Mouse (Mus musculus) A20 (cell line): Measurements from ENCODE around the gene Dennd2a.

ENCODE experiments used
- DNase-seq: peaks from one replicate; pipeline ENCODE4 v3.0.0-alpha.2; 2011; ENCODE audit warnings: low read depth, low spot score

Gene Dennd2a

GRCm38 (mm10) chr6:39515739-39516131 is 41.9 kb downstream of the Dennd2a start:
- no peak for DNase-seq

DNA sequence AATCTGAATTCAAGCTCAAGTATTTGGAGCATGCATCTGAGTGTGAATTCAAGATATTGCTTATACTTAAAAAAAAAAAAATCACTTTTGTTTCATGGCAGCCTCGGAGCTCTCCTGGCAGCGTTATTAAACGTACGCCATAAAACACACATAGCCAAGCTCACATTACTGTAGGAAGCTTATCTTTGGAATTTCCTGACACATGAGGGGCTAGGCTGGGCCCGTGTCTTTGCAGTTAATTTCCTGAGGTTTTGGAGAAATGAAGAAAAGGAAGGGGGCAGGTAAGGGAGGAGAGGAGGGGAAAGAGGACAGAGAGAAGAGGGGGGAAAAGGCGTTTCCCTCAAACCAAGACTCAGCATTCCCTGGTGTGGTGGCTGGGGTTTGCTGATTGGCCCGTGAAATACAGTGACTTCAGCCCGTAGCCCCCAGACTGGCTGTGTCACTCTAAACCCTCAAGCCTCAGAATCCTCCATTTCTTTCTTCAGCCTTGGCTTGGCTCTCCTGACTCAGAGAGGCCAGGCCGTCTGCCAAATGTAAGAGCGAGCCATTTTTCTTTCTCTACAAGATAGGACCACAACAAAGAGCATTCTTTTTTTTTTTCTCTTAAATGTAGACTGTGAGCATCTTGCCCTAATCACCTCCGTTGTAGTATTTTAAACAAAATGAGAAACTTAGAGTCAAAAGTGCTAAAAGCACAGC is 42.5 kb downstream of the Dennd2a start:
- no peak for DNase-seq

DNA sequence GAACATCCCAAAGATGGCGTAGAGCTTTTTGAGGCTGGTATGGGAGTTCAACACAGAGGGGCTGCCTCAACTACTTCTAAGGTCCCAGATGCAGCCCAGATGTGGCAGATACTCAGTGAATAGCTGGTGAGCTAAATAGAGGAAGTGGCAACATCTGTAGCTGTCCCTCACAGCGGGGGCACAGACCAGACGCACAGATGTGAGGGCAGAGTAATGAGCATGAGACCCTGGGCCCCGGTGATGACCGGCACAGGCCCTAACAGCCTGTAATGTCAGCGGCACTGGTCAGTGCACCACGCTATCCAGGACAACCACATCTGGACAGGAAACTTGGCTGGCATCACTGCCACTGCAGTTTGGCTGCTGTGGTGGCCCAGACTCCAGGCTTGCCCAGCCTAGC is 54.2 kb downstream of the Dennd2a start:
- DNase-seq, result peak; percentile 88

- no peak for DNase-seq
Observed at GRCm38 (mm10) chr6:39497165-39497564, 60.5 kb downstream of the Dennd2a start.

DNA sequence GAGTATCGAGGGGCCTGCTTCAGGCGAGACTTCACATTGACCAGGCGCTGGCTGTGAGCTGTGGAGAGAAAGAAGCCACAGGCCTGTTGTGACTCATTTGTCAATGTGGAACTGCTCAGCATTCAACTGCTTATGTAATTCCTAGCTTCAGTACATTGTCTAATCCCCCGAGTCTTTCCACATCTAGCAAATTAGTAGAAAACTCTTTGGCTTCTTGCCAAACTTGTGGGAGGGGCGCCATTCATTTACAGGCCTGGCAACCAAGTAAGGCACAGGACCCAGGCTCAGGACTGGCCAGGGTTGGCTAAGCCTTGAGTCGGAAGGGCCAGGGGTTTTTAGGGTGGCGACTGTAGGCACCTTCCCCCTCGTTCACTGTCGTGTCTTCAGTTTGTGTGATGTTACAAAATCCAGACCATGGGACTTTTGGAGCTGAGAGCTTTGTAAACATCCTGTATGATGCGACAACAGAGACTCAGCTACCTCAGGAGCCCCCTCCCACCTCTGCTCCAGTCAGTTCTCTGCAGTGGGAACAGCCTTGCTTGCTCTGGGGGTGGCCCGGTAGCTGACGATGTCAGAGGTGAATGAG is 64.4 kb downstream of the Dennd2a start:
- no peak for DNase-seq

DNA sequence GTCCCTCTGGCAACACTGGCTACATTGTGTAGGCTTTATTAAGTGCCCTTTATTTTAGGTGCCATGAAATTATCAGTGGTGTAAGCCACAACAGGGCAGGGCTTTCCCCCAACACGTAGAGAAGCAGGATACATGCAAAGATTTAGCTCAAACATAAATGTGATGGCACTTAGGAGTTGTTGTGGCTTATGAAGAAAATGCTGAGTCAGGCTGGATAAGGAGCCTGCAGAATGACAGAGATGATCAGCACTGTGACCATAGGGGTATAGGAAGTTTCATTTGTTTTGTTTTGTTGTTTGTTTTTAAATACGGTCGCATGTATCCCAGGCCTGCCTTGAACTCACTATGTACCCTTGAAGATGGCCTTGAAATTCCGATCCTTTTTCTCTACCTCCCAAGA is 65.5 kb downstream of the Dennd2a start:
- DNase-seq, result no peak

DNA sequence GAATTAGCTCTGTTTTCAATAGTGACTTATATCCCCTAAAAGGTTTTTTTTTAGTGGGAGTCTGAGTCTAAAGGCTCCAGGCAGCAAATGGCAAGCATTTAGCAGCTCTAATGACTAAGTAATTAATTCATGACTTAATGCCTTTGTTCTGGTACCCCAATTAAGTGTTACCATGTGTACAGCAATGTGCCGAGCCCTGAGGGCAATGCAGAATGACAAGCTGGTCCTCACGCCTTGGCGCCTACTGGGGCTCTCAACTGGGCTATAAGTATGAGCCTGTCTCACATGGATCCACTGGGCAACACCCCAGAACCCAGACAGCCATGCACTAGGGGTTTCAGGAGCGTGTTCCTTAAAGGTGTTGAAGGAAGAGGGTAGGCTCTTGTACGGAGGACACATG is 66.5 kb downstream of the Dennd2a start:
- DNase-seq, result no peak

- DNase-seq, result no peak
Observed at GRCm38 (mm10) chr6:39488292-39488691, 69.4 kb downstream of the Dennd2a start.

DNA sequence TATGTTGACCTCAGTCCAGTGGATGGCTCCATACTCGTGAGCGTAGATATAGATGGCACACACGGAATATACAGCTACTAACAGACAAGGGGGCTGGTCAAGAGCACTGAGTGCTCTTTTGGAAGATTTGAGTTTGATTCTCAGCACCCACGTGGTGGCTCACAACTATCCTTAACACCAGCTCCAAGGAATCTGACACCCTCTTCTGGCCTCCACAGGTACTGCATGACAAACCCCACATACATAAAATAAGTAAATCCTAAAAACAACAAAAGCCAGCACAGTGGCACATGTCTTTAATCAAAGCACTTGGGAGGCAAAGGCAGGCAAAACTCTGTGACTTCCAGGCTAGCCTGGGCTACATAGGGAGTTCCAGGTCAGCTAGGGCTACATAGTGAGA is 74.0 kb downstream of the Dennd2a start:
- peak; percentile 13 for DNase-seq

DNA sequence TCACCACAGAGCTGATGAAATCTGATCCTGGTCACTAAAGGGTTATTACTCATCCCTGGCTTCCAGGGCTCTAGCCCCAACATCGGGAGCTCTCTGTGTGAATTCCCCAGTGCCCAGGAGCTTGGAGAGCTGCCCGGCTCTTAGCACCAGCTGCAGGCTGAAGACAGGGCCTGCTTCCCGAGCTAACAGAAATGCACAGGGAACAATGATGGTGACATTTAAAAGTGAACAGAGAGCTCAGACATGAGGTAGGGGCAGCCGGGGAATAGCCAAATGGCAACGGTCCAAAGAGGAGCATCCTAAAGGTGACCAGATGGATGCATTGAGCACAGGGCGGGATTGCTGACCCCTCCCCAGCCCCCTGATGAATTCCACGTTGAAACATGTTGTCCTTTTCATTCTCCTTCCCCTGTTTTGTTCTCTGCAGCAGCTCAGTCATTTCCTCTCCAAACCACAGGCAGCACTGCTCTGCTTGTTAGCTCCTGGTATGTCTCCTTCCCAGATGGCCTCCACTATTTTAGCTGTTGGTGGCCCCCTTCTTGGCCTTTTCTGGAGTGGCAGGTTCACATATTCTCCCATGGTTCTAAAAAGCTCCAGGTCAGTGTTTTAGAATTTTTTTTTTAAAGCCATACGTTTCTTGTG is 79.0 kb downstream of the Dennd2a start:
- DNase-seq, result no peak

DNA sequence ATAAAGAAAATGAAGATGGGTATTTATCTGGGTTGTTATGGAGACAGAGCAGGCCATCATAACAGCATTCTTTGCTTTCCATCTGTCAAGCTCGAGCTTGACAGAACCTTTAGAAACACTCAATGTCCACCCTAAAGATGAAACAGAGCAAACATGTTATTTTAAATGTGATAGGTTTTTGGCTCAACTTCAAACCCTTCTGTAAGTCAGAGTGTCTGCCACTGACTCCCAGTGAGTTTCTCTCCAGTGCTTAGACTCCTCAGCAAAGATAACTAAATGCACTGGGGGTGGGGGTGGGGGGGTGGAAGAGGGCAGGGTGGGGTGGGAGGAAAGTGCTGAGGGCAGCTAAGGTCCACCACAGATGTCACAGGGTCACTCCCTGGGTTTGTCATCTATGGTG is 81.0 kb downstream of the Dennd2a start:
- no peak for DNase-seq

DNA sequence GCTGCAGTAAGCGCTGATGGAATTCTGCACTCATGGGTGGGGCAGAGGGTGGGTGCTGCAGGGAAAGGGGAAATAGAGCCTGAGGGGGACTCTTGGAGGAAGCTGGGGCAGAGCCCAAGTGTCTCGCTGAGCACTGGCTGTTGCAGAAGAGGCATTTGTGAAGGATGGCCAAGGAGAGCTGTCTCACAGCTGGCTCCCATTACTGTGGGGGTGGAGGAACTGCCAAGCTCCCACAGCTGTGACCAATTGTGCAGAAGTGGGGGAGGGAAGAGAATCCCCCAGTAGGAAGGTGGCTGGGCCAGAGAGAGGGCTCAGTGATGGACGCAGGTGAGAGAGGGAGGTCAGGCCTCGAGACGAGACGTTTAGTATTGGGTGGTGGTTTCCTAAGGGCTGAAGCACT is 83.2 kb downstream of the Dennd2a start:
- DNase-seq, result no peak

- DNase-seq, result no peak
Observed at GRCm38 (mm10) chr6:39472837-39473236, 84.8 kb downstream of the Dennd2a start.

DNA sequence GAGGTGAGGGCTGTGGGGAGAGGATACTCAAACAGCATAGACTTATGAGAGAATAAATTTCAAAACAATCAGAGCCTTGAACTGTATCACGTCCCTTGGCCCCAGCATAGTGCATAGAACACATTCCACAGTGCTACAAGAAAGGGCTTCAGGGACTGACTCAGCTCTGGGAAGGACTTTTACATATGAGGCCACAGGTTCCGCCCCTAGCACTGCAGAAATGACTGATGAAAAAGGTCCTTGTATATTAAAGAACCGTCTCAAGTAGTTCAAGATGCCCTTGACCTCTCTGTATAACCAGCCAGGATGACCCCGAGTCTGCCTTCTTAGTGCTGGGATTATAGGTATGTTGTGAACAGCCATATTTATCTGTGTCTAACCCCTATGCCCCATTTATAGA is 85.4 kb downstream of the Dennd2a start:
- no peak for DNase-seq

GRCm38 (mm10) chr6:39470076-39470475 is 87.6 kb downstream of the Dennd2a start:
- no peak for DNase-seq

DNA sequence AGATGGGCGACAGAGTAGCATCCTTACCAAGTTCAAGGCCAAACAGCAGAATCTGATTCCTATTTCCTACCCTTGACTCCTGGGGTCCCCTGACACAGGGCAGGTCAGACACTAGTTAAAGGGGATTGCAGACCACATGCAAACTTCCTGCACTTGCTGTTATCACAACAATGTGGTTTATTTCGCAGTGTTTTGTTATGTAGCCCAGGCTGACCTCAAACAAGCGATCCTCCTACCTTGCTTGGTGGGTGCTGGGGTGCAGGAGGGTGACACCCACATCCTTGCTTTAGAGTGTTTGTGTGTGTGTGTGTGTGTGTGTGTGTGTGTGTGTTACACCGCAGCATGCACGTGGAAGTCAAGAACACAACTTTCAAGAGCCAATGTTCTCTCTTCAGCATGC is 88.2 kb downstream of the Dennd2a start:
- DNase-seq, result no peak

- peak; percentile 87 for DNase-seq
Observed at GRCm38 (mm10) chr6:39462621-39463538, 94.8 kb downstream of the Dennd2a start.

DNA sequence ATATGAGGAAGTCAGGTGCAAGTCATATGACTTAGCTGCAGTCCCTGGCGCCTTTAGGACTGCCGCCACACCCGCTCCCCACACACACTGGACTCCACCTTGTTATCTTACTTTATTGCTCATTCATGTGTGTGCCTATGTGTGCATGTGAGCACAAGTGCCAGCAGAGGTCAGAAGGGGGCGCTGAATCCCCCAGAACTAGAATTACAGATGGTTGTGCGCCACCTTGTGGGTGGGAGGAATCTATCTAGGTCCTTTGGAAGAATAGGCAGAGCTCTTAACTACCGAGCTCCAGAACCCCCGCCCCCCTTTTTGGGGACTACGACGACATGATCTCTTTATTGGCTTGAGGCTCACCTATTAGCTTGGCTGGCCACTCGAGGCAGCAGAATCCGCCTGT is 97.6 kb downstream of the Dennd2a start:
- peak; percentile 34 for DNase-seq

DNA sequence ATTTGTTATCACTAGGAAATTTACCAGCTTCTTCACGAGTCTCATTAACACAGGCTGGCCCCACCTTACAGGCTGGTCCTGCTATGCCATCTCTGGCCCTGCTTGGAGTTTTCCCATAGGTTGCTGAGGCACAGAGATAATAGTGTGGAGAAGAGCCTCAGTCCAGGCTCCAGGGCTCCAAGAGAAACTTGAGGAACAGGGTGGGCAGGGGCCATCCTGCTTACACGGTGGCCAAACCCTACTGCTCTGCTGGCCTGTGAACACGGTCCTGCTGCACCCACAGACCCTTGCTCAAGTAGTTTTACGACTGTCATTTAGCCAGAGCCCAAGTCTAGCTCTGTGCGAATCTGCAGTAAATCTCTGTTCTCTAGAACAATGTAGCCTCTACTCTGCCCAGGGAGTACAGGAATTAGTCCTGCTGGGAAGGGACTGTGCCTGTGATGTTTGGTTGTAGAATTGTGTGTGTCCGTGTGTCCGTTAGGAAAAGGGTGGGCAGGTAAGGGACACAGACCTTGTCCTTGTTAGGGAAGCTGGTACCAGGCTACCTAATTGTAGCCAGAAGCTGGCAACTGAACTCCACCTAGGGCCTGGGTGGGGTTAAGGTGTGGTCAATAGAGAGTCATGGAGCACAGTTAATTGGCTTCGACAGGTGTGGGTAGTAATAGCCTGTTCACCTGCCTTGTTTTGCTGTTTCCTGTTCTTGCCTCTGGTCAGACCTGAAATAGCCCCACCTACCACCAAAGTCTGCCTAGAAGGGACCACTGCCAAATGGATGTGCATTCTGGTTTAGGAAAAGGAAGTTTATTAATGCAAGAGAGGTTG is 102.1 kb downstream of the Dennd2a start:
- DNase-seq, result no peak

- no peak for DNase-seq
Observed at GRCm38 (mm10) chr6:39454616-39455015, 103.1 kb downstream of the Dennd2a start.

GRCm38 (mm10) chr6:39453564-39453963 is 104.1 kb downstream of the Dennd2a start:
- DNase-seq, result peak; percentile 11
